Mouse (Mus musculus) hindbrain, postnatal 0 days (tissue): ENCODE measurements around the gene Apoa4. TPM values are rescaled to one million over a fixed set of nuclear protein-coding genes. Genes with fewer than 3 reads are reported as not detected.
A peak's percentile ranks its signal among the peaks of the same experiment; 100 is the strongest.

Experiments
- ATAC-seq: fragments of 200-750 bp; cut with Nextera tagmentation; 2 replicates; pipeline ENCODE4 v1.8.0; 2017; ENCODE audit warnings: mild to moderate bottlenecking, moderate TSS enrichment, moderate library complexity
- DNase-seq: peaks from one replicate; pipeline ENCODE4 v3.0.0-alpha.2; 2015; ENCODE audit warnings: low spot score
- H3K27ac ChIP-seq: fragments of 300-500 bp; sonication (generic); 2 replicates; pipeline ENCODE4 v1.5.1; 2014; ENCODE audit warnings: mild to moderate bottlenecking
- H3K27me3 ChIP-seq: fragments of 300-500 bp; sonication (generic); 2 replicates; pipeline ENCODE4 v1.6.1; 2014; ENCODE audit warnings: low read length, mixed read lengths; ENCODE audit not compliant: insufficient read depth
- H3K36me3 ChIP-seq: fragments of 300-500 bp; sonication (generic); 2 replicates; pipeline ENCODE4 v1.6.1; 2014; ENCODE audit warnings: low read length, mixed read lengths; ENCODE audit not compliant: insufficient read depth
- H3K4me1 ChIP-seq: fragments of 300-500 bp; sonication (generic); 2 replicates; pipeline ENCODE4 v1.6.1; 2014; ENCODE audit warnings: antibody characterized with exemption, low read length, mixed read lengths; ENCODE audit not compliant: insufficient read depth
- H3K4me2 ChIP-seq: fragments of 300-500 bp; sonication (generic); 2 replicates; pipeline ENCODE4 v1.6.1; 2014; ENCODE audit warnings: low read depth, mild to moderate bottlenecking, low read length, moderate library complexity, mixed read lengths
- H3K4me3 ChIP-seq: fragments of 300-500 bp; sonication (generic); 2 replicates; pipeline ENCODE4 v1.5.1; 2014; ENCODE audit warnings: low read length
- H3K9ac ChIP-seq: fragments of 300-500 bp; sonication (generic); replicated peaks from 2 replicates; pipeline ENCODE4 v1.6.1; 2014; ENCODE audit warnings: mild to moderate bottlenecking, low read length, moderate library complexity, mixed read lengths
- H3K9me3 ChIP-seq: fragments of 300-500 bp; sonication (generic); 2 replicates; pipeline ENCODE4 v1.6.1; 2016; ENCODE audit warnings: low read length, mixed read lengths
- CTCF ChIP-seq: IDR thresholded peaks from 2 replicates; pipeline ENCODE4 v1.5.1; 2016; ENCODE audit warnings: antibody characterized with exemption, control low read depth, low read depth
- WGBS: fragments of 180-500 bp; shearing (Covaris S2); extraction: QIAGEN DNeasy Blood & Tissue Kit; methylation state at CpG from one replicate; pipeline ENCODE4 v1.1.7; 2014; 5-methylcytosine and 5-hydroxymethylcytosine counted together
- polyA plus RNA-seq: library from polyadenylated mRNA; unstranded; fragments of >200 nt; fragmentation: Nextera tagmentation; extraction: Ambion mirVana; gene quantifications from 2 replicates; pipeline ENCODE4 v1.2.1, GENCODE M21; 2015
- total RNA-seq: library from RNA; depleted of rRNA; stranded (reverse); fragments of >200 nt; gene quantifications from 2 replicates; pipeline ENCODE4 v1.2.3, GENCODE M21; 2014; rRNA removed

The Apoa4 gene
- total and polyA plus RNA-seq, 2 experiments from 2014 or later = not detected

DNA sequence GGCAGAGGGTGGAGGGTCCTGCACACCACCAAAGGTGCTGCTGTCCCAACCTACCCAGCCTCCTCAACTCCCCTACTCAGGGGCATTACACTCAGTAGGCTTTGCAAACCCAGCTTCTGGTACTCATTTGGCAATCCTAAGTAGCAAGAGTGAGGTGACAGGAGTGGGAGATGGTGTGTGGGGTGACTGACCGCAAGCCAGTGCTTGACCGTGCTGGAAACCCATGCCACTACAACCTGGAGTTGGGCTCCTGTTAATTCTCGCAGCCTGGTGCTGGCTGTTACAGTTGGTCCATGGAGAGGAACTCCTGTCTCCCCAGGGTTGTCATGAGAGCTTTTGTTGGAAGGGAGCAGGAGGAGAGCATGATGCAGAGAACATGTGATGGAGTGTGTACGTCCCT lies 30.3 kb downstream of the Apoa4 start:
- Histone ChIP-seq H3K27ac (no peak overlapping the region), H3K9me3 (no peaks in the 10 kb centered on the region), H3K4me2 (no peak overlapping the region), H3K4me1 (peaks cover 5% of the 10 kb centered on the region; the same call in 1 of the 2 replicates), H3K27me3 (no peaks in the 10 kb centered on the region; the same call in 1 of the 2 replicates), H3K9ac (no peak overlapping the region), H3K4me3 (no peak overlapping the region), H3K36me3 (peaks cover 9% of the 10 kb centered on the region)
- DNase-seq (no peak), ATAC-seq (no peak)
- TF ChIP-seq CTCF = no peak
- WGBS = 94% methylated on average over 4 of the region's 4 CpGs

DNA sequence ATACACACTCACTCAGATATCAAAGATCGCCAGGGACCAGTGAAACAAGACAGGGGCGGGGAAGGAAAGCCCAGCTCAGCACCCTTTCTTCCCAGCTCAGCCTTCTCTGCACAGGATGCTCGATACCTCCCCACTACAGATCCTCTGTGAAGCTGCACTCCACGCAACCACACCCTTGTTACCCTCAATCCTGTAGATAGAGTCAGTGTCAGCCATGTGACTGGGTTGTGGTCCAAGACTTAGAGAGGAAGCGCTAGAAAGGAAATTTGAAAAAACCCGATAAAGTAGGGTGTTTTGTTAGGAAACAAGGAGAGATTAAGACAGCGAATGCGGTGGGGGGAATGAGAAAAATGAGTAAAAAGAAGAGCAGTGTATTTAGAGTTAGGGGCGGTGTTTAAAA lies 31.6 kb downstream of the Apoa4 start:
- H3K9me3 ChIP-seq = no peaks in the 10 kb centered on the region
- ATAC-seq = no peak
- H3K4me1 ChIP-seq = peaks cover 5% of the 10 kb centered on the region; the same call in 1 of the 2 replicates
- no peak overlapping the region for H3K27ac ChIP-seq
- H3K4me3 ChIP-seq = no peak overlapping the region
- no peaks in the 10 kb centered on the region; the same call in 1 of the 2 replicates for H3K27me3 ChIP-seq
- H3K9ac ChIP-seq = no peak overlapping the region
- H3K4me2 ChIP-seq = peak overlapping the region; percentile 95; the same call in 1 of the 2 replicates
- peaks cover 22% of the 10 kb centered on the region for H3K36me3 ChIP-seq
- WGBS = 89% methylated on average over 9 of the region's 9 CpGs
- no peak for TF ChIP-seq CTCF
- no peak for DNase-seq

DNA sequence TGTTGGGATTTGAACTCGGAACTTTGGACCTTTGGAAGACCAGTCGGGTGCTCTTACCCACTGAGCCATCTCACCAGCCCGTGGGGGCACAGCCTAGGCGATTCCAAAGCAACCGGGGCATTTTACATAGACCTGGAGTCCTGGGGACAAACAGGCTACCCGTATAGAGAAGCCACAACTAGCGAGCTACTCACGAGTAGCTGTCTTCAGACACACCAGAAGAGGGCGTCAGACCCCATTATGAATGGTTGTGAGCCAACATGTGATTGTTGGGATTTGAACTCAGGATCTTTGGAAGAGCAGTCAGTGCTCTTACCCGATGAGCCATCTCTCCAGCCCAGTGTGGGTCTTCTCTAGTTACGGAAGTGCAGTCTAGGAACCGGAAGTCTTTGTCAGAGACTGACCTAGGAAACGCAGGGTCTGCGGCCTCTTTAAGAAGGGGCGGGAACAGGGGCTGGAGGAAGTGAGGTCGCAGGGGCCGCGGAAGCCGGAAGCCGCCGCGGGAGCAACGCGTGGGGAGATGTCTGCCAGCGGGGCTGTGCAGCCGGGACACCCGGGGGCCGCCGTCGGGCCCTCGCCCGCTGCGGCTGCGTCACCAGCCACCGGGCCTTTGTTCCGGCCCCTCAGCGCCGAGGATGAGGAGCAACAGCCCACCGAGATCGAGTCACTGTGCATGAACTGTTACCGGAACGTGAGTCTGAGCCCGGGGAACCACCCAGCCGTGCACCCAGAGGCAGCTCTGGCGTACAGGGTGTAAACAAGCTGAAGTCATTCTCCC lies 32.4 kb downstream of the Apoa4 start, which contains the start of gene Zpr1:
Zpr1 (plus strand) TSS at position 388 of the 778 bp plus-strand sequence.
- Histone ChIP-seq H3K27me3 (no peaks in the 10 kb centered on the region; the same call in 1 of the 2 replicates), H3K9ac (peak within 1 kb of the TSS; percentile 68), H3K4me2 (peak within 1 kb of the TSS; percentile 95), H3K36me3 (peaks cover 30% of the 10 kb centered on the region), H3K27ac (peak within 1 kb of the TSS; percentile 70), H3K4me1 (peaks cover 5% of the 10 kb centered on the region; the same call in 1 of the 2 replicates), H3K4me3 (peak within 1 kb of the TSS; percentile 71), H3K9me3 (no peaks in the 10 kb centered on the region)
- DNase-seq (peak; percentile 95), ATAC-seq (peak; percentile 96)
- peak; percentile 57 for TF ChIP-seq CTCF
- WGBS = 6% methylated on average over 45 of the region's 45 CpGs

DNA sequence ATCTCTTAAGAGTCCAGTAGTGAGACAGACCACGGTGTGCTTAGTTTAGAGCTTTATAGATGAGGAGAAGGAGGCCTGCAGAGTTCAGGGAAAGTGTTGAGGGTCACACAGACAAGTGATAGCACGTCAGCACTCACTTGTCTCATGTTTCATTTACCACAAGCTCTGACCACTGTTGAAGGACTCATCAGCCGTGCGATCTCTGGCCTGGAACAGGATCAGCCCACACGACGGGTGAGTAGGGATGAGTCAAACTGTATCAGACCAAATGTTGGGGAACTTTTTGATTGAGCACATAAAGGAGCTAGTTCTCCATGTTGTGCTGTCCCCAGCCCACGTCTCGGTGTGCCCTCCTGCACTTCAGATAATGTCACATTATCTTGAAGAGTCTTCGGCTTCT lies 34.0 kb downstream of the Apoa4 start:
- ATAC-seq (no peak), DNase-seq (no peak)
- no peak overlapping the region for H3K27ac ChIP-seq
- H3K9me3 ChIP-seq = no peaks in the 10 kb centered on the region
- no peak overlapping the region for H3K9ac ChIP-seq
- no peaks in the 10 kb centered on the region for H3K27me3 ChIP-seq
- peaks cover 5% of the 10 kb centered on the region; the same call in 1 of the 2 replicates for H3K4me1 ChIP-seq
- peaks cover 39% of the 10 kb centered on the region for H3K36me3 ChIP-seq
- H3K4me2 ChIP-seq = no peak overlapping the region
- TF ChIP-seq CTCF = no peak
- 92% methylated on average over 9 of the region's 9 CpGs for WGBS
- no peak overlapping the region for H3K4me3 ChIP-seq

DNA sequence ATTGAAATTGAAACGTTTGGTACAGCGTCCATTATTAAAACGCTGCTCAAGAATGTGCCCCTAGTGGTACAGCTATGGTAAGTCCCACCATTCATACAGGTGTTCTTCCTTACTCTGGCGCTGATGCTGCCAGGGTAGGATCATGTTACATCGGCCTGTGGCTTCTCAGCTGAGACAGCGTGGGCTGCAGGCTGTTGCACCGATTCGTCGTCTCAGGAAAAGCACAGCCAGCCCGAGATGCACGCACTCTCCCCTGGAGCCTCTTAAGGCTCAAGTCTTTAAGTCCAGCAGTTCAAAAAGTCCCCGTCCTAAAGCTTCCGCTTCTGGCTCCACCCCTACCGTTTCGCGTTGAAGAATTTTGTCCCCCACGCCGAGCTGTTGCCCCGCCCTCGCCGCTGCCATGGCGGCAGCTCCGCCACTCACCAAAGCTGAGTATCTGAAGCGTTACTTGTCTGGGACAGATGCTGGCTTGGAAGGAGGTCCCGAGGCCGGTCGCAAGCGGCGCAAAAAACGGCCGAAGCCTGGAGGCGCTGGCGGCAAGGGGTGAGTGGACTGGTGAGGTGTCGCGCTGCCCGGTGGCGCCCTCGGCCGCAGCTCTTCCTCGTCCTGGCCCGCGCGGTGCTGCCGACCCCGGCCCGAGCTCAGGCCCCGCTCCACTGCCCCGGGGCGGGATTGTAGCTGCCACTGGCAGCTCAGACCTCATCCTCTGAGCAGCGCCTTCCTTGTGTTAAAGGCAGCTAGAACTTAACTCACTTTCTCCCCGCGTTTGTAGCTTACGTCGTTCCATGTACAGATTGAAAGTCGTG lies 42.3 kb downstream of the Apoa4 start, which contains the start of gene Bud13:
Bud13 (plus strand) TSS at position 378 of the 806 bp plus-strand sequence.
- Histone ChIP-seq H3K4me1 (peaks cover 6% of the 10 kb centered on the region), H3K4me2 (peak within 1 kb of the TSS; percentile 53), H3K4me3 (peak within 1 kb of the TSS; percentile 89), H3K9me3 (no peaks in the 10 kb centered on the region), H3K27me3 (no peaks in the 10 kb centered on the region), H3K27ac (peak within 1 kb of the TSS; percentile 81), H3K36me3 (peaks cover 38% of the 10 kb centered on the region), H3K9ac (peak within 1 kb of the TSS; percentile 85)
- TF ChIP-seq CTCF = peak; percentile 83
- DNase-seq = peak; percentile 94
- ATAC-seq = peak; percentile 95
- WGBS = under 1% methylated on average over 55 of the region's 55 CpGs

Other genes with a start within 250 kb of the Apoa4 start
- 137 and 186 TPM in 2 replicates for gene Pafah1b2, start 228.0 kb upstream of the Apoa4 start, total RNA-seq
- gene Pafah1b2, start 228.0 kb upstream of the Apoa4 start, polyA plus RNA-seq = 222 and 243 TPM in 2 replicates
- gene Sik3, start 227.9 kb upstream of the Apoa4 start, total RNA-seq = 32.3 and 37.1 TPM in 2 replicates
- gene Sik3, start 227.9 kb upstream of the Apoa4 start, polyA plus RNA-seq = 12.5 and 12.6 TPM in 2 replicates
- gene Apoa1, start 12.1 kb upstream of the Apoa4 start, total RNA-seq = 1.6 TPM in 1 of 2 replicates, not detected in the other
- 3.4 and 4.5 TPM in 2 replicates for gene Apoa1, start 12.1 kb upstream of the Apoa4 start, polyA plus RNA-seq
- gene Apoc3, start 5.1 kb upstream of the Apoa4 start, total RNA-seq = not detected in 2 replicates
- gene Apoc3, start 5.1 kb upstream of the Apoa4 start, polyA plus RNA-seq = not detected in 2 replicates
- gene Apoa5, start 27.9 kb downstream of the Apoa4 start, total RNA-seq = 0.21 and 1.2 TPM in 2 replicates
- gene Apoa5, start 27.9 kb downstream of the Apoa4 start, polyA plus RNA-seq = not detected in 2 replicates
- 20.0 and 43.1 TPM in 2 replicates for gene Zpr1, start 32.4 kb downstream of the Apoa4 start, total RNA-seq
- gene Zpr1, start 32.4 kb downstream of the Apoa4 start, polyA plus RNA-seq = 45.7 and 47.3 TPM in 2 replicates
- gene Bud13, start 42.3 kb downstream of the Apoa4 start, total RNA-seq = 12.6 and 16.4 TPM in 2 replicates
- gene Bud13, start 42.3 kb downstream of the Apoa4 start, polyA plus RNA-seq = 11.8 and 12.3 TPM in 2 replicates
- 0.07 TPM in 1 of 2 replicates, not detected in the other for gene 4931429L15Rik, start 79.3 kb downstream of the Apoa4 start, total RNA-seq
- not detected in 2 replicates for gene 4931429L15Rik, start 79.3 kb downstream of the Apoa4 start, polyA plus RNA-seq